Mouse (Mus musculus): ENCODE data around the gene Fezf1.

Fezf1 gene

GRCm38 (mm10) chr6:23248313-23249052 is at the start of gene Fezf1:
TSS of gene Fezf1 (minus strand) at chr6:23248362.
- DNase-seq: no peak

- DNase-seq: no peak
Measured at GRCm38 (mm10) chr6:23294685-23295084, 46.5 kb upstream of the Fezf1 start.

GRCm38 (mm10) chr6:23288752-23289151 is 40.6 kb upstream of the Fezf1 start:
- DNase-seq: no peak

- no peak for DNase-seq
Measured at GRCm38 (mm10) chr6:23281514-23281820, 33.3 kb upstream of the Fezf1 start.

- DNase-seq: no peak
Measured at GRCm38 (mm10) chr6:23280811-23281513, 32.8 kb upstream of the Fezf1 start.

- no peak for DNase-seq
Measured at GRCm38 (mm10) chr6:23273483-23273882, 25.3 kb upstream of the Fezf1 start.

- no peak for DNase-seq
Measured at GRCm38 (mm10) chr6:23272979-23273378, 24.8 kb upstream of the Fezf1 start.

GRCm38 (mm10) chr6:23272542-23272941 is 24.4 kb upstream of the Fezf1 start:
- no peak for DNase-seq

- no peak for DNase-seq
Measured at GRCm38 (mm10) chr6:23260738-23261050, 12.5 kb upstream of the Fezf1 start.

GRCm38 (mm10) chr6:23260016-23260737 is 12.0 kb upstream of the Fezf1 start:
- no peak for DNase-seq

- DNase-seq: no peak
Measured at GRCm38 (mm10) chr6:23257981-23258380, 9.8 kb upstream of the Fezf1 start.

- no peak for DNase-seq
Measured at GRCm38 (mm10) chr6:23255161-23255560, 7.0 kb upstream of the Fezf1 start.

GRCm38 (mm10) chr6:23254644-23255043 is 6.5 kb upstream of the Fezf1 start:
- no peak for DNase-seq

GRCm38 (mm10) chr6:23253353-23254311 is 5.5 kb upstream of the Fezf1 start:
- DNase-seq: no peak

GRCm38 (mm10) chr6:23252196-23253135 is 4.3 kb upstream of the Fezf1 start:
- DNase-seq: no peak

- no peak for DNase-seq
Measured at GRCm38 (mm10) chr6:23251431-23251830, 3.3 kb upstream of the Fezf1 start.

GRCm38 (mm10) chr6:23250288-23250955 is 2.3 kb upstream of the Fezf1 start:
- DNase-seq: no peak

- no peak for DNase-seq
Measured at GRCm38 (mm10) chr6:23249616-23250287, 1.6 kb upstream of the Fezf1 start.

GRCm38 (mm10) chr6:23249053-23249401 is 865 bp upstream of the Fezf1 start:
- DNase-seq: no peak

- no peak for DNase-seq
Measured at GRCm38 (mm10) chr6:23247512-23248312, 450 bp downstream of the Fezf1 start.
